Mouse (Mus musculus) MEL (cell line): ENCODE results near the gene Lrtm1. TPM values are rescaled to one million over a fixed set of nuclear protein-coding genes. Genes with fewer than 3 reads are reported as not detected.

Experiments
- DNase-seq: peaks from one replicate; pipeline ENCODE4 v3.0.0; 2011; ENCODE audit warnings: low read depth, low spot score
- H3K27ac ChIP-seq: 2 replicates; pipeline ENCODE4 v1.5.1; 2012; ENCODE audit warnings: low read depth, mild to moderate bottlenecking, control low read depth, low read length, moderate library complexity; ENCODE audit not compliant: control insufficient read depth
- H3K27me3 ChIP-seq, 2 experiments: fragments of 150-350 bp in 1 of 2; sonication (generic) in 1 of 2; 2 replicates each; pipeline ENCODE4 v1.6.1; 2012; ENCODE audit warnings: low read length in 2 of 2, mild to moderate bottlenecking in 2 of 2, improper control_type of control experiment in 1 of 2, moderate library complexity in 1 of 2; ENCODE audit not compliant: insufficient read depth in 2 of 2, control insufficient read depth in 1 of 2
- H3K36me3 ChIP-seq, 2 experiments: 2 replicates each; pipeline ENCODE4 v1.6.1; 2012 to 2014; ENCODE audit warnings: low read length in 2 of 2, improper control_type of control experiment in 1 of 2, inconsistent platforms in 1 of 2, mild to moderate bottlenecking in 1 of 2; ENCODE audit not compliant: insufficient read depth in 2 of 2, control insufficient read depth in 1 of 2
- H3K4me1 ChIP-seq, 2 experiments: fragments of 150-350 bp in 1 of 2; sonication (generic) in 1 of 2; 2 replicates each; pipeline ENCODE4 v1.6.1; 2012; ENCODE audit warnings: low read length in 2 of 2, improper control_type of control experiment in 1 of 2, mild to moderate bottlenecking in 1 of 2; ENCODE audit not compliant: insufficient read depth in 2 of 2, control insufficient read depth in 1 of 2
- H3K4me3 ChIP-seq, 2 experiments: fragments of 150-350 bp in 1 of 2; sonication (generic) in 1 of 2; 2 replicates each; pipeline ENCODE4 v1.5.1; 2012; ENCODE audit warnings: low read depth in 2 of 2, low read length in 2 of 2, mild to moderate bottlenecking in 2 of 2, moderate library complexity in 2 of 2, control low read depth in 1 of 2, improper control_type of control experiment in 1 of 2; ENCODE audit not compliant: control insufficient read depth in 1 of 2, insufficient read depth in 1 of 2
- H3K79me2 ChIP-seq: 2 replicates; pipeline ENCODE4 v1.6.1; 2012; ENCODE audit warnings: mild to moderate bottlenecking, low read length, moderate library complexity; ENCODE audit not compliant: control insufficient read depth, poor library complexity, insufficient read depth
- H3K9ac ChIP-seq: 2 replicates; pipeline ENCODE4 v1.6.1; 2012; ENCODE audit warnings: low read depth, mild to moderate bottlenecking, control low read depth, low read length, moderate library complexity; ENCODE audit not compliant: control insufficient read depth, poor library complexity, severe bottlenecking
- H3K9me3 ChIP-seq: fragments of 150-350 bp; sonication (generic); replicated peaks from 2 replicates; pipeline ENCODE4 v1.6.1; 2012; ENCODE audit warnings: mild to moderate bottlenecking, low read length, improper control_type of control experiment, moderate library complexity; ENCODE audit not compliant: insufficient read depth
- CHD1 ChIP-seq: IDR thresholded peaks from 2 replicates; pipeline ENCODE4 v1.6.1; 2012; ENCODE audit warnings: low read depth, mild to moderate bottlenecking, inconsistent platforms, low read length, improper control_type of control experiment
- CHD2 ChIP-seq: IDR thresholded peaks from 2 replicates; pipeline ENCODE4 v1.6.1; 2011; ENCODE audit warnings: low read length, improper control_type of control experiment
- ELF1 ChIP-seq: IDR thresholded peaks from 2 replicates; pipeline ENCODE4 v1.6.1; 2014; ENCODE audit warnings: low read depth, mild to moderate bottlenecking, inconsistent platforms, low read length, improper control_type of control experiment, moderate library complexity
- ETS1 ChIP-seq: IDR thresholded peaks from 2 replicates; pipeline ENCODE4 v1.6.1; 2012; ENCODE audit warnings: low read depth, mild to moderate bottlenecking, inconsistent platforms, low read length, improper control_type of control experiment, moderate library complexity
- GABPA ChIP-seq: IDR thresholded peaks from 2 replicates; pipeline ENCODE4 v1.6.1; 2012; ENCODE audit warnings: low read depth, mild to moderate bottlenecking, inconsistent platforms, low read length, improper control_type of control experiment, moderate library complexity
- GATA1 ChIP-seq: IDR thresholded peaks from 2 replicates; pipeline ENCODE4 v1.6.1; 2011; ENCODE audit warnings: low read depth, low read length, improper control_type of control experiment
- HCFC1 ChIP-seq: IDR thresholded peaks from 2 replicates; pipeline ENCODE4 v1.6.1; 2012; ENCODE audit warnings: low read depth, mild to moderate bottlenecking, inconsistent platforms, low read length, improper control_type of control experiment, moderate library complexity
- KAT2A ChIP-seq: conservative IDR thresholded peaks from 2 replicates; pipeline ENCODE4 v1.6.1; 2012; ENCODE audit warnings: low read depth, low read length, improper control_type of control experiment, inconsistent platforms
- MAFK ChIP-seq: IDR thresholded peaks from 2 replicates; pipeline ENCODE4 v1.6.1; 2011; ENCODE audit warnings: low read depth, mild to moderate bottlenecking, low read length, improper control_type of control experiment, borderline replicate concordance
- MAX ChIP-seq: IDR thresholded peaks from 2 replicates; pipeline ENCODE4 v1.6.1; 2011; ENCODE audit warnings: low read length, improper control_type of control experiment
- MAZ ChIP-seq: IDR thresholded peaks from 2 replicates; pipeline ENCODE4 v1.6.1; 2012; ENCODE audit warnings: low read depth, mild to moderate bottlenecking, inconsistent platforms, low read length, improper control_type of control experiment
- MYB ChIP-seq: IDR thresholded peaks from 2 replicates; pipeline ENCODE4 v1.6.1; 2011; ENCODE audit warnings: mild to moderate bottlenecking, low read depth, low read length, improper control_type of control experiment
- MYC ChIP-seq: IDR thresholded peaks from 2 replicates; pipeline ENCODE4 v1.6.1; 2011; ENCODE audit warnings: low read depth, mild to moderate bottlenecking, low read length, improper control_type of control experiment, moderate library complexity
- NELFE ChIP-seq: IDR thresholded peaks from 2 replicates; pipeline ENCODE4 v1.6.1; 2011; ENCODE audit warnings: low read depth, low read length, improper control_type of control experiment
- RCOR1 ChIP-seq: IDR thresholded peaks from 2 replicates; pipeline ENCODE4 v1.6.1; 2012; ENCODE audit warnings: low read depth, mild to moderate bottlenecking, inconsistent platforms, low read length, improper control_type of control experiment
- SMC3 ChIP-seq: IDR thresholded peaks from 2 replicates; pipeline ENCODE4 v1.6.1; 2011; ENCODE audit warnings: low read depth, low read length, improper control_type of control experiment
- TCF12 ChIP-seq: IDR thresholded peaks from 2 replicates; pipeline ENCODE4 v1.6.1; 2014; ENCODE audit warnings: low read depth, mild to moderate bottlenecking, inconsistent platforms, low read length, improper control_type of control experiment, moderate library complexity
- UBTF ChIP-seq: IDR thresholded peaks from 2 replicates; pipeline ENCODE4 v1.6.1; 2012; ENCODE audit warnings: low read depth, mild to moderate bottlenecking, inconsistent platforms, low read length, improper control_type of control experiment, moderate library complexity, borderline replicate concordance; ENCODE audit not compliant: insufficient read depth
- USF1 ChIP-seq: IDR thresholded peaks from 2 replicates; pipeline ENCODE4 v1.6.1; 2014; ENCODE audit warnings: low read depth, mild to moderate bottlenecking, inconsistent platforms, low read length, improper control_type of control experiment, moderate library complexity
- ZC3H11A ChIP-seq: IDR thresholded peaks from 2 replicates; pipeline ENCODE4 v1.6.1; 2012; ENCODE audit warnings: low read depth, mild to moderate bottlenecking, inconsistent platforms, low read length, improper control_type of control experiment
- ZKSCAN1 ChIP-seq: IDR thresholded peaks from 2 replicates; pipeline ENCODE4 v1.6.1; 2012; ENCODE audit warnings: low read depth, mild to moderate bottlenecking, inconsistent platforms, low read length, improper control_type of control experiment, moderate library complexity
- ZMIZ1 ChIP-seq: IDR thresholded peaks from 2 replicates; pipeline ENCODE4 v1.6.1; 2012; ENCODE audit warnings: low read depth, mild to moderate bottlenecking, inconsistent platforms, low read length, improper control_type of control experiment, moderate library complexity
- polyA plus RNA-seq, 2 experiments: library from polyadenylated mRNA; stranded (reverse) in 1 of 2; unstranded in 1 of 2; fragments of >175 nt in 1 of 2; fragments of >200 nt in 1 of 2; gene quantifications; 2 replicates each; pipeline versions ENCODE4 v1.2.1 to v1.2.4; 2012; ENCODE audit warnings: low replicate concordance in 2 of 2, low read depth in 1 of 2; ENCODE audit not compliant: insufficient read length in 2 of 2, insufficient read depth in 1 of 2, missing spikeins in 1 of 2
- total RNA-seq: library from RNA; depleted of rRNA; stranded (reverse); fragments of 300-350 nt; gene quantifications from 2 replicates; pipeline ENCODE4 v1.2.3, GENCODE M21; 2012

Lrtm1 gene
- total and polyA plus RNA-seq, 3 experiments, result not detected

- DNase-seq, result no peak
- no peak overlapping the region for H3K9ac ChIP-seq
- H3K36me3 ChIP-seq, result no peaks in the 10 kb centered on the region
- TF ChIP-seq MAZ (no peak), NELFE (no peak), GABPA (no peak), ZKSCAN1 (no peak), UBTF (no peak), TCF12 (no peak), CHD1 (no peak), ZMIZ1 (no peak), KAT2A (no peak), CHD2 (no peak), ELF1 (no peak), USF1 (no peak), MAFK (no peak)
- H3K4me1 ChIP-seq, result no peaks in the 10 kb centered on the region
- H3K79me2 ChIP-seq, result no peaks in the 10 kb centered on the region
- H3K9me3 ChIP-seq, result no peaks in the 10 kb centered on the region
- no peak overlapping the region for H3K4me3 ChIP-seq
- H3K27me3 ChIP-seq, result no peaks in the 10 kb centered on the region
- H3K27ac ChIP-seq, result no peak overlapping the region
Observed at GRCm38 (mm10) chr14:29030519-29030918, 12.5 kb downstream of the Lrtm1 start.

GRCm38 (mm10) chr14:29031858-29032395, 13.9 kb downstream of the Lrtm1 start:
- Histone ChIP-seq H3K27me3 (no peaks in the 10 kb centered on the region), H3K4me1 (no peaks in the 10 kb centered on the region), H3K27ac (no peak overlapping the region), H3K4me3 (no peak overlapping the region), H3K9me3 (no peaks in the 10 kb centered on the region), H3K79me2 (no peaks in the 10 kb centered on the region), H3K36me3 (no peaks in the 10 kb centered on the region), H3K9ac (no peak overlapping the region)
- TF ChIP-seq ETS1, result no peak
- no peak for TF ChIP-seq USF1
- TF ChIP-seq ZKSCAN1, result no peak
- TF ChIP-seq GATA1, result no peak
- no peak for TF ChIP-seq GABPA
- no peak for TF ChIP-seq ZC3H11A
- no peak for TF ChIP-seq MAX
- TF ChIP-seq SMC3, result no peak
- TF ChIP-seq MAZ, result no peak
- TF ChIP-seq CHD2, result no peak
- TF ChIP-seq HCFC1, result no peak
- no peak for TF ChIP-seq RCOR1
- TF ChIP-seq TCF12, result no peak
- TF ChIP-seq MYC, result no peak
- TF ChIP-seq MYB, result no peak
- DNase-seq, result no peak
